Mouse (Mus musculus) stomach, postnatal 0 days (tissue): Measurements from ENCODE around the gene Nckap5l. TPM values are rescaled to one million over a fixed set of nuclear protein-coding genes. Genes with fewer than 3 reads are reported as not detected.

ENCODE experiments used
- ATAC-seq: fragments of 200-750 bp; cut with Nextera tagmentation; 2 replicates; pipeline ENCODE4 v1.8.0; 2017; ENCODE audit not compliant: low FRiP score, low TSS enrichment
- DNase-seq: peaks from one replicate; pipeline ENCODE4 v3.0.0-alpha.2; 2016; ENCODE audit warnings: low spot score
- H3K27ac ChIP-seq: fragments of 300-500 bp; sonication (generic); replicated peaks from 2 replicates; pipeline ENCODE4 v1.5.1; 2014; ENCODE audit warnings: mild to moderate bottlenecking, control low read depth
- H3K27me3 ChIP-seq: fragments of 300-500 bp; sonication (generic); 2 replicates; pipeline ENCODE4 v1.6.1; 2014; ENCODE audit warnings: low read length; ENCODE audit not compliant: control insufficient read depth, insufficient read depth
- H3K36me3 ChIP-seq: fragments of 300-500 bp; sonication (generic); 2 replicates; pipeline ENCODE4 v1.6.1; 2014; ENCODE audit warnings: low read length, mixed read lengths; ENCODE audit not compliant: control insufficient read depth, insufficient read depth
- H3K4me1 ChIP-seq: fragments of 300-500 bp; sonication (generic); replicated peaks from 2 replicates; pipeline ENCODE4 v1.6.1; 2014; ENCODE audit warnings: antibody characterized with exemption; ENCODE audit not compliant: control insufficient read depth, insufficient read depth
- H3K4me2 ChIP-seq: fragments of 300-500 bp; sonication (generic); replicated peaks from 2 replicates; pipeline ENCODE4 v1.6.1; 2014; ENCODE audit warnings: low read depth, mild to moderate bottlenecking, control low read depth, moderate library complexity
- H3K4me3 ChIP-seq: fragments of 300-500 bp; sonication (generic); 2 replicates; pipeline ENCODE4 v1.5.1; 2014; ENCODE audit warnings: low read depth, low read length, control low read depth
- H3K9ac ChIP-seq: fragments of 300-500 bp; sonication (generic); 2 replicates; pipeline ENCODE4 v1.6.1; 2014; ENCODE audit warnings: mild to moderate bottlenecking, low read length, control low read depth, mixed read lengths
- H3K9me3 ChIP-seq: fragments of 300-500 bp; sonication (generic); 2 replicates; pipeline ENCODE4 v1.6.1; 2016; ENCODE audit warnings: low read length; ENCODE audit not compliant: control insufficient read depth
- CTCF ChIP-seq: IDR thresholded peaks from 2 replicates; pipeline ENCODE4 v1.5.1; 2016; ENCODE audit warnings: antibody characterized with exemption, low read depth, mild to moderate bottlenecking, moderate library complexity
- EP300 ChIP-seq: optimal IDR thresholded peaks from 2 replicates; pipeline ENCODE3; 2016; ENCODE audit warnings: antibody characterized with exemption
- WGBS: fragments of 180-500 bp; shearing (Covaris S2); extraction: QIAGEN DNeasy Blood & Tissue Kit; methylation state at CpG from one replicate; pipeline ENCODE4 v1.1.7; 2014; 5-methylcytosine and 5-hydroxymethylcytosine counted together
- polyA plus RNA-seq: library from polyadenylated mRNA; unstranded; fragments of >200 nt; fragmentation: Nextera tagmentation; extraction: Ambion mirVana; gene quantifications from 2 replicates; pipeline ENCODE4 v1.2.1, GENCODE M21; 2015

The Nckap5l gene
- polyA plus RNA-seq, 1 experiment from 2014 or later = 2.1 TPM

DNA sequence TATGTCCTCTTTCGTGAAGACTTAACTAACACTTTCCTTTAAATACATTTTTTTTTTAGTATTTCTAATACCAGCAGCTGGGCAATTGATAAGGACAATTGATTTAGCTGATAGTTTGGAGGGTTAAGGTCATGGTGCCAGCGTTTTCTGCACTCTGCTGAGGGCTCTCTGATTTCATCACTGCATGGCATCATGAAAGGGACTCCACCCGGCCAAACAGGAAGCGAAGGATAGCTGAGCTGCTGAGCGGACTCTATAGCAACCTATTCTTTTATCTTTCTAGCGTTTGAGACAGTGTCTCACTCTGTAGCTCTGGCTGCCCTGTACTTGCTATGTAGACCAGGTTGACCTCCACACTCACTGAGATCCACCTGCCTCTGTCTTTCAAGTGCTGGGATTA is 27.2 kb upstream of the Nckap5l start:
- Histone ChIP-seq H3K9ac (no peak overlapping the region), H3K4me3 (no peak overlapping the region), H3K9me3 (no peaks in the 10 kb centered on the region), H3K27ac (no peak overlapping the region), H3K27me3 (no peaks in the 10 kb centered on the region), H3K4me2 (no peak overlapping the region), H3K4me1 (no peaks in the 10 kb centered on the region), H3K36me3 (no peaks in the 10 kb centered on the region)
- TF ChIP-seq EP300 (no peak), CTCF (no peak)
- no peak for DNase-seq
- no peak; the same call in 1 of the 2 replicates for ATAC-seq
- WGBS = 57% methylated on average over 6 of the region's 6 CpGs

- TF ChIP-seq CTCF = no peak
- TF ChIP-seq EP300 = no peak
- no peak overlapping the region for H3K4me2 ChIP-seq
- H3K4me1 ChIP-seq = no peaks in the 10 kb centered on the region
- H3K27ac ChIP-seq = no peak overlapping the region
- H3K27me3 ChIP-seq = no peaks in the 10 kb centered on the region
- no peak for DNase-seq
- H3K9ac ChIP-seq = no peak overlapping the region
- WGBS = 75% methylated on average over 1 of the region's 1 CpGs
- H3K9me3 ChIP-seq = no peaks in the 10 kb centered on the region
- no peak for ATAC-seq
- H3K36me3 ChIP-seq = no peaks in the 10 kb centered on the region
- H3K4me3 ChIP-seq = no peak overlapping the region
These were observed 18.3 kb upstream of the Nckap5l start for GRCm38 (mm10) chr15:99475814-99476213.

GRCm38 (mm10) chr15:99474576-99474926 is 17.0 kb upstream of the Nckap5l start, which contains the start of gene Bcdin3d:
Gene Bcdin3d (minus strand): TSS chr15:99474730.
- WGBS = under 1% methylated on average over 26 of the region's 26 CpGs
- ATAC-seq (peak; percentile 84), DNase-seq (peak; percentile 88)
- Histone ChIP-seq H3K9me3 (no peaks in the 10 kb centered on the region), H3K27ac (peak within 1 kb of the TSS; percentile 90), H3K4me1 (no peaks in the 10 kb centered on the region), H3K4me3 (peak within 1 kb of the TSS; percentile 79), H3K36me3 (no peaks in the 10 kb centered on the region), H3K4me2 (peak within 1 kb of the TSS; percentile 65), H3K9ac (peak within 1 kb of the TSS; percentile 85), H3K27me3 (no peaks in the 10 kb centered on the region)
- TF ChIP-seq CTCF (peak; percentile 63), EP300 (no peak)

- H3K4me1 ChIP-seq = no peaks in the 10 kb centered on the region
- no peaks in the 10 kb centered on the region for H3K9me3 ChIP-seq
- H3K36me3 ChIP-seq = no peaks in the 10 kb centered on the region
- DNase-seq = peak; percentile 73
- H3K4me2 ChIP-seq = peak overlapping the region; percentile 65
- peak overlapping the region; percentile 90 for H3K27ac ChIP-seq
- H3K9ac ChIP-seq = peak overlapping the region; percentile 85
- ATAC-seq = peak; percentile 61
- no peaks in the 10 kb centered on the region for H3K27me3 ChIP-seq
- 3% methylated on average over 38 of the region's 38 CpGs for WGBS
- H3K4me3 ChIP-seq = peak overlapping the region; percentile 79
- TF ChIP-seq EP300 = no peak
- TF ChIP-seq CTCF = no peak
These were observed 16.4 kb upstream of the Nckap5l start for GRCm38 (mm10) chr15:99473801-99474575.

- ATAC-seq = no peak
These were observed 15.4 kb upstream of the Nckap5l start for GRCm38 (mm10) chr15:99472972-99473371.

GRCm38 (mm10) chr15:99471677-99472063 is 14.1 kb upstream of the Nckap5l start:
- H3K4me2 ChIP-seq = no peak overlapping the region
- DNase-seq = no peak
- no peak overlapping the region for H3K4me3 ChIP-seq
- H3K27me3 ChIP-seq = no peaks in the 10 kb centered on the region
- 72% methylated on average over 14 of the region's 14 CpGs for WGBS
- H3K27ac ChIP-seq = no peak overlapping the region
- H3K9me3 ChIP-seq = no peaks in the 10 kb centered on the region
- H3K4me1 ChIP-seq = no peaks in the 10 kb centered on the region
- H3K36me3 ChIP-seq = no peaks in the 10 kb centered on the region
- TF ChIP-seq CTCF = no peak
- no peak for ATAC-seq
- no peak overlapping the region for H3K9ac ChIP-seq

More at GRCm38 (mm10) chr15:99472972-99473371, 15.4 kb upstream of the Nckap5l start:
- WGBS = 81% methylated on average over 7 of the region's 7 CpGs
- Histone ChIP-seq H3K27me3 (no peaks in the 10 kb centered on the region), H3K4me3 (no peak overlapping the region), H3K4me1 (no peaks in the 10 kb centered on the region), H3K4me2 (no peak overlapping the region), H3K9me3 (no peaks in the 10 kb centered on the region), H3K27ac (no peak overlapping the region), H3K9ac (no peak overlapping the region), H3K36me3 (no peaks in the 10 kb centered on the region)
- DNase-seq = no peak
- TF ChIP-seq EP300 = no peak
- no peak for TF ChIP-seq CTCF
